Comparison of ENCODE assay signal across 20 mouse cellular contexts in genomic region chr13:75771984-75772730, GRCm38 (mm10).
DNase-seq lines count a peak whose midpoint lies in the region; ATAC-seq and TF ChIP-seq lines count a peak whose summit lies in the region.
"Had no signal": no experiment of that assay in that cellular context is flagged by ENCODE, and none has a peak within 500 bp of the region (broad histone marks: within the 10 kb centered on the region; RNA-seq: fewer than 3 reads in every experiment).

No protein-coding gene starts in this region.

- TF ChIP-seq EP300 in heart, adult 2 months (IDR thresholded peaks at IDR 0.05; ENCODE audit: insufficient read depth, low read depth, low read length), result no peak
- TF ChIP-seq EP300 in MEL (IDR thresholded peaks at IDR 0.05; ENCODE audit: low read depth in 1 of 2, low read length in 2 of 2), result peak; percentile 57 to 71; a peak in 3 of 4 replicates

- TF ChIP-seq CTCF in forebrain, postnatal 0 days (IDR thresholded peaks at IDR 0.05; ENCODE audit: low read depth), result no peak
- TF ChIP-seq CTCF in heart, adult 2 months (IDR thresholded peaks at IDR 0.05), result no peak
- no peak for TF ChIP-seq CTCF in MEL (IDR thresholded peaks at IDR 0.05 in 2 of 3, conservative IDR thresholded peaks at IDR 0.05 in 1 of 3; ENCODE audit: control insufficient read depth in 1 of 3, insufficient read depth in 1 of 3, low read depth in 2 of 3, low read length in 3 of 3, poor library complexity in 1 of 3, severe bottlenecking in 1 of 3)

- H3K27me3 ChIP-seq in forebrain, postnatal 0 days (ENCODE audit: insufficient read depth, low read length), result no peaks in the 10 kb centered on the region
- H3K27me3 ChIP-seq in forebrain, embryonic 12.5 days, result no peaks in the 10 kb centered on the region
- no peaks in the 10 kb centered on the region for H3K27me3 ChIP-seq in heart, adult 2 months (ENCODE audit: control insufficient read depth, insufficient read depth, low read length)
- H3K27me3 ChIP-seq in heart, embryonic 12.5 days (replicated peaks), result no peaks in the 10 kb centered on the region
- H3K27me3 ChIP-seq in MEL (ENCODE audit: control insufficient read depth in 1 of 2, insufficient read depth in 2 of 2, low read length in 2 of 2), result no peaks in the 10 kb centered on the region
- H3K27me3 ChIP-seq: hindbrain, embryonic 13.5 days; intestine, embryonic 15.5 days had no signal

- no peaks in the 10 kb centered on the region for H3K9me3 ChIP-seq in forebrain, postnatal 0 days (ENCODE audit: low read length)
- no peaks in the 10 kb centered on the region for H3K9me3 ChIP-seq in forebrain, embryonic 12.5 days
- H3K9me3 ChIP-seq in heart, embryonic 12.5 days (replicated peaks), result no peaks in the 10 kb centered on the region
- H3K9me3 ChIP-seq in MEL (replicated peaks; ENCODE audit: insufficient read depth, low read length), result no peaks in the 10 kb centered on the region
- H3K9me3 ChIP-seq: embryonic facial prominence, embryonic 10.5 days; hindbrain, embryonic 13.5 days; intestine, embryonic 15.5 days had no signal

- no peak overlapping the region for H3K27ac ChIP-seq in forebrain, postnatal 0 days (ENCODE audit: low read depth, low read length)
- no peak overlapping the region for H3K27ac ChIP-seq in forebrain, embryonic 12.5 days
- peak overlapping the region; percentile 11 for H3K27ac ChIP-seq in heart, adult 2 months
- H3K27ac ChIP-seq in heart, embryonic 12.5 days (ENCODE audit: poor library complexity, severe bottlenecking), result no peak overlapping the region
- H3K27ac ChIP-seq in MEL (ENCODE audit: control insufficient read depth, low read depth, low read length), result no peak overlapping the region
- H3K27ac ChIP-seq: embryonic facial prominence, embryonic 10.5 days; hindbrain, embryonic 13.5 days; hindbrain, postnatal 0 days; intestine, embryonic 15.5 days had no signal

- DNase-seq in forebrain, postnatal 0 days, result no peak
- DNase-seq in heart, adult 2 months, result no peak
- DNase-seq in MEL (ENCODE audit: low read depth, low spot score), result no peak
- DNase-seq in retina, postnatal 1 day, result no peak
- DNase-seq: adrenal gland, adult 2 months; adrenal gland, postnatal 25 days; cerebellum, adult 2 months; cerebellum, postnatal 10 days; heart, adult 11 months; kidney, adult 18-20 months had no signal

- no peaks in the 10 kb centered on the region for H3K4me1 ChIP-seq in forebrain, postnatal 0 days (ENCODE audit: insufficient read depth)
- no peaks in the 10 kb centered on the region; the same call in 1 of the 2 replicates for H3K4me1 ChIP-seq in forebrain, embryonic 12.5 days
- no peaks in the 10 kb centered on the region; the same call in 1 of the 2 replicates for H3K4me1 ChIP-seq in heart, adult 2 months (ENCODE audit: control insufficient read depth, insufficient read depth, low read length)
- no peaks in the 10 kb centered on the region for H3K4me1 ChIP-seq in heart, embryonic 12.5 days (replicated peaks)
- H3K4me1 ChIP-seq in MEL (ENCODE audit: control insufficient read depth in 1 of 2, insufficient read depth in 2 of 2, low read length in 2 of 2), result peaks cover 7% of the 10 kb centered on the region in 2 experiments
- H3K4me1 ChIP-seq: embryonic facial prominence, embryonic 10.5 days; hindbrain, embryonic 13.5 days; intestine, embryonic 15.5 days had no signal

- H3K36me3 ChIP-seq in forebrain, postnatal 0 days (ENCODE audit: insufficient read depth), result no peaks in the 10 kb centered on the region
- H3K36me3 ChIP-seq in forebrain, embryonic 12.5 days (replicated peaks), result no peaks in the 10 kb centered on the region
- H3K36me3 ChIP-seq in heart, adult 2 months (ENCODE audit: control insufficient read depth, insufficient read depth, low read length), result peaks cover 2% of the 10 kb centered on the region
- H3K36me3 ChIP-seq in heart, embryonic 12.5 days, result 0 out of 2 replicates have a peak, but pooled peaks cover 9% of the 10 kb centered on the region
- peaks cover 5 to 21% of the 10 kb centered on the region in 2 experiments for H3K36me3 ChIP-seq in MEL (ENCODE audit: control insufficient read depth in 1 of 2, insufficient read depth in 2 of 2, low read length in 2 of 2)
- H3K36me3 ChIP-seq: embryonic facial prominence, embryonic 10.5 days; hindbrain, embryonic 13.5 days; intestine, embryonic 15.5 days had no signal

- WGBS in forebrain, postnatal 0 days, result 72% methylated on average over 3 of the region's 3 CpGs
- WGBS in forebrain, embryonic 12.5 days, result 93% methylated on average over 3 of the region's 3 CpGs
- 63% methylated on average over 3 of the region's 3 CpGs for WGBS in heart, adult 2 months
- WGBS in heart, embryonic 12.5 days, result 80% methylated on average over 3 of the region's 3 CpGs

- no peaks in the 10 kb centered on the region for H3K79me2 ChIP-seq in heart, adult 2 months (replicated peaks; ENCODE audit: control insufficient read depth, insufficient read depth, low read length)
- no peaks in the 10 kb centered on the region for H3K79me2 ChIP-seq in MEL (ENCODE audit: control insufficient read depth, insufficient read depth, low read length, poor library complexity)

- TF ChIP-seq RAD21 in MEL (IDR thresholded peaks at IDR 0.05; ENCODE audit: low read depth, low read length), result no peak

- H3K4me3 ChIP-seq in forebrain, postnatal 0 days (ENCODE audit: low read depth, low read length), result no peak overlapping the region
- no peak overlapping the region for H3K4me3 ChIP-seq in forebrain, embryonic 12.5 days (replicated peaks)
- H3K4me3 ChIP-seq in heart, adult 2 months, result no peak overlapping the region
- H3K4me3 ChIP-seq in heart, embryonic 12.5 days, result no peak overlapping the region
- H3K4me3 ChIP-seq in MEL (ENCODE audit: control insufficient read depth in 1 of 2, insufficient read depth in 1 of 2, low read depth in 2 of 2, low read length in 2 of 2), result no peak overlapping the region
- H3K4me3 ChIP-seq: embryonic facial prominence, embryonic 10.5 days; hindbrain, embryonic 13.5 days; intestine, embryonic 15.5 days had no signal

- intact Hi-C loops in heart, adult 2 months (cut with DNase I), result no loop called here

- TF ChIP-seq POLR2A in heart, adult 2 months (IDR thresholded peaks at IDR 0.05; ENCODE audit: insufficient read depth, low read depth, low read length), result no peak
- no peak for TF ChIP-seq POLR2A in MEL (IDR thresholded peaks at IDR 0.05; ENCODE audit: control insufficient read depth in 1 of 2, insufficient read depth in 1 of 2, low read depth in 1 of 2, low read length in 2 of 2, poor library complexity in 1 of 2)

- H3K9ac ChIP-seq in forebrain, postnatal 0 days, result no peak overlapping the region
- H3K9ac ChIP-seq in forebrain, embryonic 12.5 days, result no peak overlapping the region
- no peak overlapping the region for H3K9ac ChIP-seq in heart, adult 2 months (ENCODE audit: low read depth, low read length)
- H3K9ac ChIP-seq in heart, embryonic 12.5 days, result no peak overlapping the region
- H3K9ac ChIP-seq in MEL (ENCODE audit: control insufficient read depth, low read depth, low read length, poor library complexity, severe bottlenecking), result no peak overlapping the region
- H3K9ac ChIP-seq: hindbrain, embryonic 13.5 days; intestine, embryonic 15.5 days had no signal

- peak; percentile 25; the same call in 1 of the 2 replicates for ATAC-seq in forebrain, postnatal 0 days
- no peak for ATAC-seq in forebrain, embryonic 12.5 days (ENCODE audit: low FRiP score)
- ATAC-seq in heart, embryonic 12.5 days (ENCODE audit: insufficient number of reproducible peaks, low FRiP score), result no peak
- peak; percentile 16; the same call in 1 of the 2 replicates for ATAC-seq in megakaryocyte-erythroid progenitor cell, adult 5-6 weeks (replicated peaks; ENCODE audit: low FRiP score, low TSS enrichment, poor library complexity, severe bottlenecking)
- no peak for ATAC-seq in inflammation-experienced regulatory T-cells, adult 6 months
- ATAC-seq: forebrain, embryonic 14.5 days; hindbrain, postnatal 0 days; intestine, embryonic 15.5 days had no signal

- no peak overlapping the region for H3K4me2 ChIP-seq in forebrain, postnatal 0 days (ENCODE audit: low read depth)
- no peak overlapping the region for H3K4me2 ChIP-seq in forebrain, embryonic 12.5 days
- H3K4me2 ChIP-seq in heart, embryonic 12.5 days, result no peak overlapping the region
- H3K4me2 ChIP-seq: heart, embryonic 11.5 days; hindbrain, embryonic 13.5 days; intestine, embryonic 15.5 days had no signal

TF ChIP-seq in MEL, 35 proteins besides CTCF, POLR2A, EP300 and RAD21 (continues in another document):
- no peak for TF ChIP-seq CHD2 (IDR thresholded peaks at IDR 0.05; ENCODE audit: low read length)
- TF ChIP-seq SIN3A (IDR thresholded peaks at IDR 0.05; ENCODE audit: low read length), result no peak
- TF ChIP-seq TBP (IDR thresholded peaks at IDR 0.05; ENCODE audit: low read depth, low read length), result no peak
- TF ChIP-seq MYB (IDR thresholded peaks at IDR 0.05; ENCODE audit: low read depth, low read length), result no peak
- TF ChIP-seq UBTF (IDR thresholded peaks at IDR 0.05; ENCODE audit: borderline replicate concordance, insufficient read depth, low read depth, low read length), result no peak
- peak; percentile 69 for TF ChIP-seq GATA1 (IDR thresholded peaks at IDR 0.05; ENCODE audit: low read depth, low read length)
- no peak for TF ChIP-seq POLR2AphosphoS5 (IDR thresholded peaks at IDR 0.05; ENCODE audit: borderline replicate concordance, low read depth, low read length)
- peak; percentile 65 for TF ChIP-seq ETS1 (IDR thresholded peaks at IDR 0.05; ENCODE audit: low read depth, low read length)
- TF ChIP-seq CHD1 (IDR thresholded peaks at IDR 0.05; ENCODE audit: low read depth, low read length), result no peak
- TF ChIP-seq MEF2A (IDR thresholded peaks at IDR 0.05; ENCODE audit: extremely low read depth, insufficient replicate concordance, low read depth, low read length, poor library complexity, severe bottlenecking), result no peak
- TF ChIP-seq RCOR1 (IDR thresholded peaks at IDR 0.05; ENCODE audit: low read depth, low read length), result peak; percentile 87
- TF ChIP-seq ZC3H11A (IDR thresholded peaks at IDR 0.05; ENCODE audit: low read depth, low read length), result no peak
- TF ChIP-seq MAX (IDR thresholded peaks at IDR 0.05; ENCODE audit: low read length), result no peak
- TF ChIP-seq USF1 (IDR thresholded peaks at IDR 0.05; ENCODE audit: low read depth, low read length), result no peak
- no peak for TF ChIP-seq GABPA (IDR thresholded peaks at IDR 0.05; ENCODE audit: low read depth, low read length)
- TF ChIP-seq ZNF384 (IDR thresholded peaks at IDR 0.05; ENCODE audit: low read depth, low read length), result no peak
- TF ChIP-seq USF2 (IDR thresholded peaks at IDR 0.05; ENCODE audit: borderline replicate concordance in 1 of 2, insufficient read depth in 1 of 2, low read depth in 1 of 2, low read length in 2 of 2), result no peak
- 0 out of 2 replicates have a peak, but pooled peaks have one; percentile 12 for TF ChIP-seq HCFC1 (IDR thresholded peaks at IDR 0.05; ENCODE audit: low read depth, low read length)
- TF ChIP-seq KAT2A (conservative IDR thresholded peaks at IDR 0.05; ENCODE audit: low read depth, low read length), result no peak
- TF ChIP-seq ELF1 (IDR thresholded peaks at IDR 0.05; ENCODE audit: low read depth, low read length), result no peak
- TF ChIP-seq BHLHE40 (IDR thresholded peaks at IDR 0.05; ENCODE audit: borderline replicate concordance, low read depth, low read length), result no peak
- no peak for TF ChIP-seq MXI1 (IDR thresholded peaks at IDR 0.05; ENCODE audit: low read depth, low read length)

Comparison
In these comparisons a context has a peak if more than half of its experiments do, and no peak if none do; other contexts are left out.
1. ATAC-seq: peak in forebrain, postnatal 0 days (single experiment) and megakaryocyte-erythroid progenitor cell, adult 5-6 weeks (single experiment); none in forebrain, embryonic 12.5 days (single experiment), heart, embryonic 12.5 days (single experiment) and inflammation-experienced regulatory T-cells, adult 6 months (single experiment).